Mouse (Mus musculus): ENCODE measurements around the gene Aida.

DNA sequence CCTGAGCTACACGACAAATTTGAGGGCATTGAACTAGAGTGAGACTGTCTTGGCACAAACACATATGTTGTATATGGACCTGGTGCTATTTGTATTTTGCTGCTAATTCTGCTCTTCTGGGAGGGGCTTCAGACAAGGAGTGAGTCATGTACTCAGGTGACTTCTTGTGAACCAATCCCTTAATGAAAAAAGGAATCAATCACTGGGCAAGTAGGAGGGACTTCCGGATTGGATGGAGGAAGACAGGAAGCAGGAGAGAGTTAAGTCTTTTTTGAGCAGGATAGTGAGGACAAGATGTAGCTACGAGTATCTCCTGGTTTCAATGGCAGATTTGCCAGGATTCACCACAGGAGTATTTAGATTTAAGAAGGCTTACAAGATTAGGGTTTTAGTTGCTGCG, 6.8 kb upstream of the Aida start:
- TF ChIP-seq CTCF (IDR thresholded peaks at IDR 0.05; ENCODE audit: borderline replicate concordance, insufficient read depth, low read depth, low read length) (no peak), POLR2A (IDR thresholded peaks at IDR 0.05; ENCODE audit: borderline replicate concordance, insufficient read depth, low read length) (no peak)
